Mouse (Mus musculus): ENCODE data around the gene Ccdc40. TPM values are rescaled to one million over a fixed set of nuclear protein-coding genes. Genes with fewer than 3 reads are reported as not detected.
"Not testable (repeated sequence)": the region's sequence is repeated elsewhere in the genome, so short reads cannot be mapped to it uniquely, and the experiment has no call there.

Gene Ccdc40
- polyA plus RNA-seq, 1 experiment from 2014 or later = 6.8 TPM

DNA sequence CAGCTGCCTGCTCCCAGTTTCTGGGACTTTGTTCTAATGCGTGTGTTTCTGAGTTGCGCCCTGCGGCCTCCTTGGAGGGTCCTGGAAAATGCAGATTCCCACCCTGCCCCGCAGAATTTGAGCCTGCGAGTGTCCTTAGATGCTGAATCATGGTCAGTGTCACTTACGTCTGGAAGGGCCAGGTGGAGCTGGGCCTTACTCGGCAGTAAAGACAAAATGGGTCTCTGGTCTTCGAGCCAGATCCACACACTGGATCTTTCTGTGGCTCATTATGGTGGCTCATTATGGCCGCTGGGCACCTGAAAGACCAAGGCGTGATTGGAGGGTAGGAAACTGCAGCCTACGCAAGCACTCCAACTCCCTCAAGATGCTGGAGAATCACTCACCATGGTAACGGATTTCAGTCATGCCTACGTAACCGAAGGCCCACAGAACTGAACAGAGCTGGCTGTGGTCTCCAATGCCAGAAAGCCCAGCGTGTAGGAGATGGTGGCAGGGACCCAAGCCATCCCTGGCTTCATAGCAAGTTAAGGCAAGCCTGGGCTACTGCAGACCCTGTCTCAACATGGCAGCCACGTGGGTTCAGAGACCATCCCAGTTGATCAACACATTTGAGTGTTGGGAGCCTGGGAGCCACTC, 40.3 kb downstream of the Ccdc40 start:
- 82% methylated on average over 16 of the region's 16 CpGs for WGBS

DNA sequence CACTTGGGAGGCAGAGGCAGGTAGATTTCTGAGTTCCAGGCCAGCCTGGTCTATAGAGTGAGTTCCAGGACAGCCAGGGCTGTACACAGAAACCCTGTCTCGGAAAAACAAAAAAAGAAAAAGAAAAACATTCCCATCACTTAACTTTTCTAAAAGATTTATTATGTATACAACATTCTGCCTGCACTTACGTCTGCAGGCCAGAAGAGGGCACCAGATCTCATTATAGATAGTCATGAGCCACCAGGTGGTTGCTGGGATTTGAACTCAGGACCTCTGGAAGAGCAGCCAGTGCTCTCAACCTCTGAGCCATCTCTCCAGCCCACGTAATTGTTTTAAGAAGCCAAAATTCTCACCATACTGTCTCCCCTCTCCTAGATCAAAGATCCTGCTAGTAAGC, 44.1 kb downstream of the Ccdc40 start:
- not testable (repeated sequence) for H3K9ac ChIP-seq; ATAC-seq (ENCODE audit: low FRiP score, low read depth); H3K4me2 ChIP-seq (replicated peaks); H3K27ac ChIP-seq; H3K27me3 ChIP-seq; H3K4me3 ChIP-seq; H3K9me3 ChIP-seq
- peaks cover 69% of the 10 kb centered on the region for H3K36me3 ChIP-seq
- 59% methylated on average over 3 of the region's 3 CpGs for WGBS
- peaks cover 11% of the 10 kb centered on the region for H3K4me1 ChIP-seq

More for the DNA sequence above, 40.3 kb downstream of the Ccdc40 start:
- Histone ChIP-seq H3K36me3 (peaks cover 36% of the 10 kb centered on the region), H3K9me3 (no peaks in the 10 kb centered on the region), H3K9ac (peak overlapping the region; percentile 80), H3K27me3 (no peaks in the 10 kb centered on the region), H3K4me1 (peaks cover 16% of the 10 kb centered on the region), H3K4me2 (replicated peaks) (peak overlapping the region; percentile 88), H3K27ac (no peak overlapping the region), H3K4me3 (peak overlapping the region; percentile 70)
- no peak for ATAC-seq (ENCODE audit: low FRiP score, low read depth)

DNA sequence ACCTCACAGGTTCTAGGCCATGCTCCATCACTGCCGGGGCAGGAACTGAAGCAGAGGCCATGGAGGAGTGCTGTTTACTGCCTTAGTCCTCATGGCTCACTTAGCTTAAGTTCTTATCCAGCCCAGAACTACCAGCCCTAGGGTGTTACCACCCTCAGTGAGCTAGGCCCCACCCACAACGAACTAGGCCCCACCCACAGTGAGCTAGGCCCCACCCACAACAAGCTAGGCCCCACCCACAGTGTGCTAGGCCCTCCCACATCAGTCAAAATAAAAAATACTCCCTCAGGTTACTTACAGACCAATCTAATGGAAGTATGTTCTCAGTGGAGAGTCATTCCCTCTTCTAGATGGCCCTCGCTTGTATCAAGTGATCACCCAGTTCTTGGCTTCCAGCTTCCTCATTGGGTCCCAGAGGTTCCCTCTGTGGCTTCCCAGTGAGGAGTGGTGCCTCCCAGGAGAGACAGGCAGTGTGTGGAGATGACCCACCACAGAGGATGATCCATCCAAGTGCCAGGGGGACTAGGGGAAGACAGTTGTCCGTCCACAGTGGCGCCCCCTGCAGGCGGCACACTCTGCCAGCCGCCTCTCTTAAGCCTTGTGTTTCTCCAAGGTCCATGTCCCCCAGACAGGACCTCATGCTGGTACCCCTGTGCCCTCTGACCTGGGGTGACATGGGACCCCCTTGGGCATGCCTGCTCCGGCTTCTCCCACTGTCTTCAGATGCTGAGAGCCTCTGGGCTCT, 45.0 kb downstream of the Ccdc40 start:
- Histone ChIP-seq H3K4me3 (no peak overlapping the region), H3K4me1 (peaks cover 6% of the 10 kb centered on the region), H3K27ac (no peak overlapping the region), H3K9ac (no peak overlapping the region), H3K36me3 (peaks cover 77% of the 10 kb centered on the region), H3K27me3 (no peaks in the 10 kb centered on the region), H3K4me2 (replicated peaks) (no peak overlapping the region), H3K9me3 (no peaks in the 10 kb centered on the region)
- ATAC-seq (ENCODE audit: low FRiP score, low read depth) = 0 out of 2 replicates have a peak, but pooled peaks have one; percentile 14
- WGBS = 90% methylated on average over 8 of the region's 8 CpGs

DNA sequence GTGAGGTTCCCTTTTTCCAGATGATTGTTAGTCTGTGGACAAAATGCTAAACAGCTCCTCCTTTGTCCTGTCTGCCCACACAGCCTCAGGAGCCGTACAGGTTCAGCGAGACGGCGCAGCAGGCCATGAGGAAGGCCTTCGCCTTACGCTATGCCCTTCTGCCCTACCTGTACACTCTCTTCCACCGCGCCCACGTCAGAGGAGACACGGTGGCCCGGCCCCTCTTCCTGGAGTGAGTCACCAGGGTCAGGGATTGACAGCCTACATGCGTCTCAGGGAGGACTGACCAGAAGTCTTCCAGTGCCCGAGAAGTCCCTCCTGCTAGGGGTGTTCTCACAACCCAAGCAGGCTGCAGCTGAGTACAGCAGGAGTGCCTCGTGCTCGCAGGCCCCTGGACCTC, 52.7 kb downstream of the Ccdc40 start:
- WGBS = 88% methylated on average over 15 of the region's 15 CpGs
- no peaks in the 10 kb centered on the region for H3K27me3 ChIP-seq
- ATAC-seq (ENCODE audit: low FRiP score, low read depth) = no peak
- H3K36me3 ChIP-seq = peaks cover 91% of the 10 kb centered on the region
- H3K4me1 ChIP-seq = peaks cover 3% of the 10 kb centered on the region; the same call in 1 of the 2 replicates
- no peak overlapping the region for H3K9ac ChIP-seq
- H3K4me3 ChIP-seq = no peak overlapping the region
- no peaks in the 10 kb centered on the region for H3K9me3 ChIP-seq
- H3K4me2 ChIP-seq (replicated peaks) = no peak overlapping the region
- H3K27ac ChIP-seq = no peak overlapping the region

DNA sequence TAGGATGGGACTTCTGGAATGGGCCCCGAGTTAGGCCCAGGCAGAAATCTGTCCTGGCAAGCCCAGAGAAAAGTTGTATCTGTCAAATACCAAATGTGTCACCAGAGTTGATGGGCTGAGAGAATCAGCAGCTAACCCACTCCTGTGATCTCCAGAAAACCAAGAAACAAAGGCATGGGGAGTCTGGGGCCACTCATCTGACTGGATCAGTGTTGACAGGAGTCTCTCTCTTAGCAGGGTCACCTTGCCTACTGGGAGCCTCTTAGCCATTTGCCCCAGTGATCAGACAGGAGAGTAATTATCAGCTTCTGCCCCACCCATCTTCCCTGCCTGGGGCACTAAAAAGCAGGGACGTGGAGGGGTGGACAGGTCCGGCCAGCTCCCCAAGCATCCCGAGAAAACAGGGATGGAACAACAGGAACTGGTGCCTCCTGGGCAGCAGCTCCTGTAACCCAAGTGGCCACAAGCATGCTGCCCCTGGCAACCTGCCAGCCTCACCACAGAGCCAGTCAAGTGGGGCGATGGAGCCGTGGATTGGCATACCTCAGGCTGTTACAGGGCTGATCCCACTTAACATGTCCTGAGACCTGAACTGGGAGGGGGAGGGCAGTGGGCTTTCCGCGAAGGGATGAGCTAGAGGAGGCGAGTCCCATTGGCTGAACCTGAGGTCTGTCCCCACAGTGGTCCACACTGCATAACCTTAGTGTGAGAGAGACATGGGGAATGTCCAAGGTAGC, 57.6 kb downstream of the Ccdc40 start:
- Histone ChIP-seq H3K9ac (no peak overlapping the region), H3K4me2 (replicated peaks) (no peak overlapping the region), H3K36me3 (peaks cover 94% of the 10 kb centered on the region), H3K27me3 (no peaks in the 10 kb centered on the region), H3K4me3 (no peak overlapping the region), H3K27ac (no peak overlapping the region), H3K9me3 (0 out of 2 replicates have a peak, but pooled peaks cover under 1% of the 10 kb centered on the region), H3K4me1 (peaks cover 6% of the 10 kb centered on the region; the same call in 1 of the 2 replicates)
- ATAC-seq (ENCODE audit: low FRiP score, low read depth) = no peak; the same call in 1 of the 2 replicates
- 59% methylated on average over 9 of the region's 9 CpGs for WGBS

DNA sequence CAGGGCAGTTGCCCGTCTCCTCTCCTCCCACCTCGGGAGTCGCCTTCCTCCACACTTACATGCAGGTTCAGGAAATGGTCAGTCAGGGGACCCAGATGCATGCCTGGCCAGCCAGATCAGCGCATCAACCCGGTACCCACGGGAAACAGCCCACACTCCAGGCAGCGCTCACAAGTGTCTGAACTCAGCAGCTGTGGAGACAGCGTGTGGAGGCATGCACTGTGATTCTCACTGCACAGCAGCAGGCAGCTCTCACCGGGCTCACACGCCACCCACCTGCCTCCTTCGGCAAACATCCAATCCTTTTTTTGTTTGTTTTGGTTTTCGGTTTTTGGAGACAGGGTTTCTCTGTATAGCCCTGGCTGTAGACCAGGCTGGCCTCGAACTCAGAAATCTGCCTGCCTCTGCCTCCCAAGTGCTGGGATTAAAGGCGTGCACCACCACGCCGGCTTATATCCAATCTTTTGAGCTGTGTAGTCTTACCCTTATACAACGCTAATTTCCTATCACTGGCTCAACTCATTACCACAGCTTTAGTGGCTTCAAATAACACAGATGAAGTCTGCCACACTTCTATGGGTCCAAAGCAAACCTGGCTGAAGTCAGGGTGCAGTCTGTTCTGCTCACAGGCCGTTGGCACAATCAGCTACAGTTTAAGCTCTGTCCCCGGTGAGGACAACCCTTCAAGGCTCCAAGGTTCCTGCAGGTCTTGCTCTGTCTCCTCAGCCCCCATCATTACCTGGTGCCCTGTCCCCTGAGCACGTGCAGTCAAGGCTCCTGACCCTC, 59.0 kb downstream of the Ccdc40 start:
- Histone ChIP-seq H3K4me1 (peaks cover 6% of the 10 kb centered on the region; the same call in 1 of the 2 replicates), H3K4me3 (no peak overlapping the region), H3K9ac (no peak overlapping the region), H3K27me3 (no peaks in the 10 kb centered on the region), H3K36me3 (peaks cover 96% of the 10 kb centered on the region), H3K4me2 (replicated peaks) (no peak overlapping the region), H3K27ac (no peak overlapping the region; the same call in 1 of the 2 replicates), H3K9me3 (0 out of 2 replicates have a peak, but pooled peaks cover 5% of the 10 kb centered on the region)
- 87% methylated on average over 20 of the region's 20 CpGs for WGBS
- no peak for ATAC-seq (ENCODE audit: low FRiP score, low read depth)

DNA sequence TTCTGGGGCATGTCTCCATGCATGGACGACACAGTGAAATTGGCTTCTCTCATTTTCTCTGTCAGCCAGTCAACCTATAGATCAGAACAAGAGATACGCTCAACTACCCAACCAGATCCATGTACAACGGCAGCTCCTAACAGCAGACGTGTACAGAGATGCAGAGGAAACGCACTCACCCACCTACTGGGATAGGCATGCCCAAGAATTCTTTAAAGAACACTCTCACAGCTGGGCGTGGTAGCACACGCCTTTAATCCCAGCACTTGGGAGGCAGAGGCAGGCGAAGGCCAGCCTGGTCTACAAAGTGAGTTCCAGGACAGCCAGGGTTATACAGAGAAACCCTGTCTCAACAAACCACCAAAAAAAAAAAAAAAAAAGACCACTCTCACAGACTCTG, 64.5 kb downstream of the Ccdc40 start:
- not testable (repeated sequence) for H3K4me3 ChIP-seq; H3K27ac ChIP-seq; ATAC-seq (ENCODE audit: low FRiP score, low read depth); H3K4me2 ChIP-seq (replicated peaks); H3K9ac ChIP-seq; H3K9me3 ChIP-seq; H3K27me3 ChIP-seq; H3K4me1 ChIP-seq
- 95% methylated on average over 8 of the region's 8 CpGs for WGBS
- peaks cover 98% of the 10 kb centered on the region for H3K36me3 ChIP-seq

DNA sequence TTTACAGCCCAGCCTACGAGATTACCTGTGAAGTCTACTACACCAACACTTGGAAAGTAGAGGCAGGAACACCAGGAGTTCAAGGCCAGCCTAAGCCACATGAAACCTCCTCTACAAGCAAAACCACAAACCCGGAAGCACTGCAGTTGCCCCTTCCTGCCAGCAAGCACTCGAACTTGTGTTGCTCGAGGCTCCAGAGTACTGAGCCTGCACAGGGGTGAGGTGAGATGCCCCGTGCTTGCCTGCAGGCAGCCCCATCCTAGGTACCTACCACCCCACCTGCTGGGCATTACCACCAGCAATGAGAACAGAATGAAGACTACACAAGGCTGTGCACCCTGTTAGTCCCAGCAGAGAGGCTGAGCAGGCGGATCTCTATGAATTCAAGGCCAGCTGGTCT, 69.6 kb downstream of the Ccdc40 start:
- Histone ChIP-seq H3K9me3 (no peaks in the 10 kb centered on the region), H3K27me3 (no peaks in the 10 kb centered on the region), H3K4me3 (peak overlapping the region; percentile 98; the same call in 1 of the 2 replicates), H3K36me3 (peaks cover 52% of the 10 kb centered on the region), H3K4me2 (replicated peaks) (peak overlapping the region; percentile 87), H3K27ac (no peak overlapping the region), H3K9ac (peak overlapping the region; percentile 99; the same call in 1 of the 2 replicates), H3K4me1 (peaks cover 21% of the 10 kb centered on the region)
- no peak for ATAC-seq (ENCODE audit: low FRiP score, low read depth)
- WGBS = 89% methylated on average over 6 of the region's 6 CpGs

DNA sequence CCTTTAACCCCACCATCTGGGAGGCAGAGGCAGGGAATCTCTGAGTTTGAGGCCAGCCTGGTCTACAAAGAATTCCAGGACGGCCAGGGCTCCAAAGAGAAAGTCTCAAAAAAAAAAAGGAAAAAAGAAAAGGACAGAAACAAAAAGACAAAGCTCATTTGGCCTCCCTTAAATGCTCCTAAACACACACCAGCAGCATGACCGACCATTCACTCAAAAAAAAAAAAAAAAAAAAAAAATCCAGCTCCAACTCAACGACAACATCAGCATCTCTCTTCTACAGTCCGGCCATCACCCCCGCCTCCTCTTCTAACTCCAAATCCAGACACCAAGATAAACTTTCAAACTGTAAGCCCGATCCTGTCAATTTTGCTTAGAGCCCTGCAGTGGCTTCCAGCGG, 70.5 kb downstream of the Ccdc40 start:
- Histone ChIP-seq H3K36me3 (peaks cover 42% of the 10 kb centered on the region), H3K4me3 (peak overlapping the region; percentile 98), H3K9ac (peak overlapping the region; percentile 99), H3K9me3 (no peaks in the 10 kb centered on the region), H3K4me1 (peaks cover 21% of the 10 kb centered on the region), H3K27ac (no peak overlapping the region; the same call in 1 of the 2 replicates), H3K27me3 (no peaks in the 10 kb centered on the region), H3K4me2 (replicated peaks) (peak overlapping the region; percentile 87)
- 16% methylated on average over 7 of the region's 7 CpGs for WGBS
- no peak for ATAC-seq (ENCODE audit: low FRiP score, low read depth)

DNA sequence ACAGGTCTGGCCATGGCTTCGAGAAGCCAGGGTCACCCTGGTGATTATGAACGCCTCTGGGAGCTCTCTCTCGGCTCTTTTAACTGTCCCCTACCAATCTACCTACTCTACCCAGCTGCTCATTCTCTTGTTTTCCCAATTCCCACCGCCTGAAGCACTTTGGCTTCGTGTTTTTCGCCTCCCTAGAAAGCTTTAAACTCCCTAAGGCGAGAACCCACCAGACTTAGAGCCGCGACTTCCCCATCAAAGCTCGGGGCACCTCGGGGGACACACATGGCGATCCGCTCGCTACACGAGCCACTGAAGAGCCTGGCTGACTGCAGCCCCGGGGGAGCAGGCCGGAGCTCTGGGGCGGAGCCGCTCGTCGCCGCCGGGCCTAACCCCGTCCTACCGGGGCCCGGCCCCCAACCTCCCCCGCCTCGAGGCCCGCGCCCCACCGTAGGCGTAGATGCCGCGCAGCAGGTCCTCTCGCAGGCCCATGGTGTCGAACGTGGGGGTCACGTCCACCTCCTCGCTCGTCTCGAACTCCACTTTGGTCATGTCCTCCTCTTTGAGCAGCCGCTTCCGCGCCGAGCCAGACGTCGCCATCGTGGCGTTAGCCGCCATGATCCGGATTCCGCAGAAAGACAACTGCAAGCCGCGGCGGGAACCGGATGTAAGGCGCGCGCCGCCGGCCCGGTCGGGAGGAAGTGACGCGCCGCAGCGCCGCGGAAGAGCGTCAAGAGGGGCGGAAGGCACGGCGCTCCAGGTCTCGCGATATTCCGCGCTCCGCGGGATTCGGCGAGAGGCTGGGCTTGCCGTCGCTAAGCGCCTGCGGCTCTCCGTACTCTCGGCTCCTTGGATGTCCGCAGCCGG, 71.2 kb downstream of the Ccdc40 start, which contains the start of gene Eif4a3:
TSS of gene Eif4a3 (minus strand) at position 699 of the 855 bp plus-strand sequence.
- H3K4me2 ChIP-seq (replicated peaks) = peak within 1 kb of the TSS; percentile 87
- peaks cover 35% of the 10 kb centered on the region for H3K36me3 ChIP-seq
- peak within 1 kb of the TSS; percentile 84 for H3K27ac ChIP-seq
- H3K27me3 ChIP-seq = peaks cover 7% of the 10 kb centered on the region; the same call in 1 of the 2 replicates
- peak within 1 kb of the TSS; percentile 98 for H3K4me3 ChIP-seq
- WGBS = under 1% methylated on average over 89 of the region's 89 CpGs
- H3K9ac ChIP-seq = peak within 1 kb of the TSS; percentile 99
- ATAC-seq (ENCODE audit: low FRiP score, low read depth) = peak; percentile 95
- peaks cover 21% of the 10 kb centered on the region for H3K4me1 ChIP-seq
- H3K9me3 ChIP-seq = no peaks in the 10 kb centered on the region

Measured in limb, embryonic 13.5 days (tissue).